In genomic region chr1:93803556-93804507, GRCm38 (mm10) we compare ENCODE assay signal across 8 mouse cellular contexts. TPM values are rescaled to one million over a fixed set of nuclear protein-coding genes. Genes with fewer than 3 reads are reported as not detected.
DNase-seq lines count a peak whose midpoint lies in the region; ATAC-seq lines count a peak whose summit lies in the region.

Ing5 (plus strand) TSS chr1:93803965.

- H3K36me3 ChIP-seq in embryonic facial prominence, embryonic 14.5 days (ENCODE audit: control insufficient read depth, insufficient read depth, low read length) = peaks cover 46% of the 10 kb centered on the region
- H3K36me3 ChIP-seq in kidney, embryonic 14.5 days (ENCODE audit: control insufficient read depth, insufficient read depth, low read length) = peaks cover 45% of the 10 kb centered on the region
- H3K36me3 ChIP-seq in limb, embryonic 15.5 days = peaks cover 39% of the 10 kb centered on the region

- peak within 1 kb of the TSS; percentile 94 for H3K4me2 ChIP-seq in embryonic facial prominence, embryonic 14.5 days (ENCODE audit: low read depth, low read length)
- H3K4me2 ChIP-seq in kidney, embryonic 14.5 days (replicated peaks; ENCODE audit: low read depth, low read length) = peak within 1 kb of the TSS; percentile 69
- H3K4me2 ChIP-seq in limb, embryonic 15.5 days = peak within 1 kb of the TSS; percentile 94

- peaks cover 14% of the 10 kb centered on the region for H3K4me1 ChIP-seq in embryonic facial prominence, embryonic 14.5 days (ENCODE audit: control insufficient read depth, insufficient read depth, low read length)
- peaks cover 22% of the 10 kb centered on the region for H3K4me1 ChIP-seq in kidney, embryonic 14.5 days (ENCODE audit: control insufficient read depth, insufficient read depth, low read length)
- H3K4me1 ChIP-seq in limb, embryonic 15.5 days = peaks cover 36% of the 10 kb centered on the region

- ATAC-seq in embryonic facial prominence, embryonic 14.5 days (ENCODE audit: low read depth) = peak; percentile 94
- peak; percentile 95 for ATAC-seq in kidney, embryonic 14.5 days (ENCODE audit: low FRiP score, low TSS enrichment)
- peak; percentile 97 for ATAC-seq in limb, embryonic 15.5 days (ENCODE audit: insufficient number of reproducible peaks, low FRiP score, low TSS enrichment, low read depth)

- no peaks in the 10 kb centered on the region for H3K27me3 ChIP-seq in embryonic facial prominence, embryonic 14.5 days (replicated peaks; ENCODE audit: control insufficient read depth, insufficient read depth, low read length)
- H3K27me3 ChIP-seq in kidney, embryonic 14.5 days (ENCODE audit: control insufficient read depth, insufficient read depth, low read length) = no peaks in the 10 kb centered on the region
- no peaks in the 10 kb centered on the region for H3K27me3 ChIP-seq in limb, embryonic 15.5 days

- no peaks in the 10 kb centered on the region for H3K9me3 ChIP-seq in embryonic facial prominence, embryonic 14.5 days (ENCODE audit: control insufficient read depth, low read length)
- H3K9me3 ChIP-seq in kidney, embryonic 14.5 days (ENCODE audit: control insufficient read depth, low read length) = no peaks in the 10 kb centered on the region
- H3K9me3 ChIP-seq in limb, embryonic 15.5 days = no peaks in the 10 kb centered on the region

- peak within 1 kb of the TSS; percentile 88 for H3K9ac ChIP-seq in embryonic facial prominence, embryonic 14.5 days (ENCODE audit: low read depth, low read length)
- peak within 1 kb of the TSS; percentile 91 for H3K9ac ChIP-seq in kidney, embryonic 14.5 days (ENCODE audit: low read depth, low read length)
- H3K9ac ChIP-seq in limb, embryonic 15.5 days = peak within 1 kb of the TSS; percentile 88

- peak within 1 kb of the TSS; percentile 80 for H3K4me3 ChIP-seq in embryonic facial prominence, embryonic 14.5 days (ENCODE audit: low read depth, low read length)
- peak within 1 kb of the TSS; percentile 81 for H3K4me3 ChIP-seq in kidney, embryonic 14.5 days (ENCODE audit: low read length)
- H3K4me3 ChIP-seq in limb, embryonic 15.5 days = peak within 1 kb of the TSS; percentile 90

- DNase-seq in 3T3-L1 (ENCODE audit: low read depth, low spot score) = peak; percentile 96
- DNase-seq in adrenal gland, postnatal 4 days (ENCODE audit: low spot score in 2 of 2) = peak; percentile 100
- peak; percentile 97 for DNase-seq in embryonic facial prominence, embryonic 14.5 days (ENCODE audit: low spot score)
- DNase-seq in heart, adult 9 months (ENCODE audit: low spot score in 2 of 2) = peak; percentile 95 to 99
- peak; percentile 97 to 99 for DNase-seq in monocyte, adult 2 months (ENCODE audit: low read depth in 1 of 2, low spot score in 2 of 2)
- peak; percentile 99 for DNase-seq in spleen, postnatal 36 days (ENCODE audit: low spot score in 2 of 2)

- WGBS in embryonic facial prominence, embryonic 14.5 days = 1% methylated on average over 19 of the region's 94 CpGs
- WGBS in kidney, embryonic 14.5 days = under 1% methylated on average over 89 of the region's 94 CpGs
- WGBS in limb, embryonic 15.5 days = under 1% methylated on average over 93 of the region's 94 CpGs

- peak within 1 kb of the TSS; percentile 97 for H3K27ac ChIP-seq in embryonic facial prominence, embryonic 14.5 days (replicated peaks; ENCODE audit: low read depth, low read length)
- H3K27ac ChIP-seq in kidney, embryonic 14.5 days (ENCODE audit: low read depth, low read length) = peak within 1 kb of the TSS; percentile 95
- peak within 1 kb of the TSS; percentile 99 for H3K27ac ChIP-seq in limb, embryonic 15.5 days

RNA-seq across cellular contexts. Expression of gene Ing5, which starts in this region (rescaled TPM):
- 10 to 100 TPM; 20.4 to 21.9 TPM for total RNA-seq in adrenal gland, postnatal 4 days (2021)
- 11.7 and 12.4 TPM in 2 replicates for polyA plus RNA-seq in embryonic facial prominence, embryonic 14.5 days (2014; fragmentation: Nextera tagmentation; extraction: Ambion mirVana)
- 10.7 and 18.5 TPM in 2 replicates for polyA plus RNA-seq in kidney, embryonic 14.5 days (2014; fragmentation: Nextera tagmentation; extraction: Ambion mirVana)
- polyA plus RNA-seq in limb, embryonic 15.5 days (2015; fragmentation: Nextera tagmentation; extraction: Ambion mirVana) = 12.7 and 13.4 TPM in 2 replicates

Comparison
In these comparisons a context has a peak if more than half of its experiments do, and no peak if none do; other contexts are left out.
1. Peak in every context shown above with its lines: DNase-seq, ATAC-seq, H3K4me3 ChIP-seq and H3K27ac ChIP-seq.